Mouse (Mus musculus): ENCODE results near the gene Clptm1. TPM values are rescaled to one million over a fixed set of nuclear protein-coding genes. Genes with fewer than 3 reads are reported as not detected.

Gene Clptm1
- 42.6 to 53.9 TPM (median 51.1 TPM) in 3 replicates for total RNA-seq (2017)

- ATAC-seq (replicated peaks; ENCODE audit: insufficient number of reproducible peaks, low FRiP score, low TSS enrichment, poor library complexity, severe bottlenecking): peak; percentile 64
Measured at GRCm38 (mm10) chr7:19664955-19665841, at the start of gene Clptm1. Gene Clptm1 (minus strand): TSS chr7:19665033.

- ATAC-seq (replicated peaks; ENCODE audit: insufficient number of reproducible peaks, low FRiP score, low TSS enrichment, poor library complexity, severe bottlenecking): no peak
Measured at GRCm38 (mm10) chr7:19713598-19713997, 48.8 kb upstream of the Clptm1 start.

GRCm38 (mm10) chr7:19713196-19713595, 48.4 kb upstream of the Clptm1 start:
- no peak for ATAC-seq (replicated peaks; ENCODE audit: insufficient number of reproducible peaks, low FRiP score, low TSS enrichment, poor library complexity, severe bottlenecking)

- no peak for ATAC-seq (replicated peaks; ENCODE audit: insufficient number of reproducible peaks, low FRiP score, low TSS enrichment, poor library complexity, severe bottlenecking)
Measured at GRCm38 (mm10) chr7:19712414-19712813, 47.6 kb upstream of the Clptm1 start.

- no peak for ATAC-seq (replicated peaks; ENCODE audit: insufficient number of reproducible peaks, low FRiP score, low TSS enrichment, poor library complexity, severe bottlenecking)
Measured at GRCm38 (mm10) chr7:19710650-19711049, 45.8 kb upstream of the Clptm1 start.

DNA sequence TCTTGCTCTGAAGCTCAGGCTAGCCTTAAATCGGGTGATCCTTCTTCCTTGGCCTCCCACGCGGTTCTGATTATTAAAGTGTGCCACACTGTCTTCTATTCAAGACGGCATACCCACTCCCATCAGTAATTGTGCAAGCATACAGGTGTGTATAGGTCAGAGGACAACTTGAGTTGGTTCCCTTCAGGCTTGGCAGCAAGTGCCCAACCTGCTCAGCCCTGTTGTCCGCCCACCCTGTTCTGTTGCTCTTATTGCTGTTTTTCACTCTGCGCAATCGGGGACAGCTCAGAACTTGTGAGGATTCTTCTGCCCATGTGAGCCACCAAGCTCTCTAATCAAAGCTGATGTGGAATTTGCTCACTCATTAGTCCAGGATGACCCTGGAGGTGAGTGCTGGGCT, 40.4 kb upstream of the Clptm1 start:
- ATAC-seq (replicated peaks; ENCODE audit: insufficient number of reproducible peaks, low FRiP score, low TSS enrichment, poor library complexity, severe bottlenecking): no peak

- no peak for ATAC-seq (replicated peaks; ENCODE audit: insufficient number of reproducible peaks, low FRiP score, low TSS enrichment, poor library complexity, severe bottlenecking)
Measured at GRCm38 (mm10) chr7:19704475-19704874, 39.6 kb upstream of the Clptm1 start.

DNA sequence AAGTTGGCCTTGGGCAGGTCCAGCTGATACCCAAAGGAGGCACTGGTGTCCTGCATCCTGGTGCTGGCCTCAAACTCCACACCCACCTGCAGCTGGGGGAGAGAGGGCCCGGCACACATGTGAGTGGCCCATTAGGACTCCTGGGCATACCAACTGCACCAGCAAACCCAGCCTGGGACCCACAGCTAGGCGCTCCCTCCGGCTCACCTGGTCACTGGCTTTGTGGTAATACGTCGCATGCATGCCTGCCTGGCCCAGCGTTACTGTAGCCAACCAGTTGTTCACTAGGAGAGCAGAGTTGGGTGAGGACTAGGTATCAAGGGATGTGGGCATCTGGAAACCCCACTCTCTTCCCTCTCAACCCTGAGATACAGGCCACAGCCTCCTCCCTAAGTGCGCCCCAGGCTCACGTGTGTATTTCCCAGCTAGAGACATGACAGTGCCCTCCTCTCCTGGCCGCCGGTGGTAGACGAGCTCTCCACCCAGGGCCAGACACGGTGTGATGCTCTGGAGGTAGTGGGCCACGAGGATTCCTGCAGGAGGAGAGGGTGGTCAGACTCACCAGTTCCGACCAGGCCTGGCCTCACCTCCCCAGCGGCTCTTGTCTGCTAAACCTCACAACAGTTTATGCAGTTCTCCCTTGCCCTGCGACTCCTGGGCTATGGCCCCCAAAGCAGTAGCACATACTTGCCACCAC, 38.2 kb upstream of the Clptm1 start:
- no peak for ATAC-seq (replicated peaks; ENCODE audit: insufficient number of reproducible peaks, low FRiP score, low TSS enrichment, poor library complexity, severe bottlenecking)

- ATAC-seq (replicated peaks; ENCODE audit: insufficient number of reproducible peaks, low FRiP score, low TSS enrichment, poor library complexity, severe bottlenecking): peak; percentile 44
Measured at GRCm38 (mm10) chr7:19701069-19701761, 36.4 kb upstream of the Clptm1 start.

- no peak for ATAC-seq (replicated peaks; ENCODE audit: insufficient number of reproducible peaks, low FRiP score, low TSS enrichment, poor library complexity, severe bottlenecking)
Measured at GRCm38 (mm10) chr7:19700299-19701068, 35.7 kb upstream of the Clptm1 start.

GRCm38 (mm10) chr7:19699827-19700148, 35.0 kb upstream of the Clptm1 start:
- no peak for ATAC-seq (replicated peaks; ENCODE audit: insufficient number of reproducible peaks, low FRiP score, low TSS enrichment, poor library complexity, severe bottlenecking)

DNA sequence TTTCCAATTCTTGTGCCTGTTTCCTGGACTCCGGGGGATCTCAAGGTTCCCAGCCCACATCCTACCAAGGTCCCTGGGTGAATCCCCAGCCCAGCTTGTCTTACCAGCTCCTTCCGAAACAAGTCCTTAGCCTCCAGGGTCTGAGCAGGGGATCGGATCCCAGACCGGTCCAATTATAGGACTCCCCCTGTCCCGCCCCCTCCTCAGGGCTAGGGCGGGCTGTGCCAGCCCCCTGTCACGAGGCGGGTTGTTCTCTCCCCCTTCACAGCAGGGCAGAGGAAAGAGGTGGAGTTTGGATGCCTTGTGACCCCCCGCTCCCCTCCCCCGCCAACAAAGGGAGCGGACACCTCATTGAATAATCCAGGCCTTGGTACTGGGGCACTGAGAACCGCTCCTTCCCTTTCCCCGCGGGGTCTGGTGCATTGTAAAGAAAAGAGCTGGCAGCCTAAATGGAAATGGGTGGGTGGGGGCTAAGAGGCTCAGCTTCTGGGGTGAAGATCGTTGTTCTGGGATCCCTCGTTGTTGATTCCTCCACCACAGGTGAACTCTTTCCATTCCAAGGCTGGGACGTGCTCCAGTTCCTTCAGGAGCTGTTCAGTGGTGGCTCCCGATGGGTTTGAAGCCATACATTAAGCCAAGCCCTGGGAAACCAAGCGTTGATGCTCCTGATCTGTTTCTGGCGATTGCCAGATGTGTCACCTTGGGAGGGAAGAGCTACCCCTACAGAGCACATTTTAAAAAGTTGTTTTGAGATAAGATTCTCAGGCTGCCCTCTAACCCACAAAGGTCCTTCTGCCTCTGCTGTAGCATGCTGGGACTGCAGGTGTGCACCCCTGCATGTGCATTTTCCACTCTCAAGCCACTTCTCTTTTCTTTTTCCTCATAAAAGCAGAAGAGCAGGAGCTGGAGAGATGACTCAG, 34.3 kb upstream of the Clptm1 start, which contains the start of gene Apoe:
TSS of gene Apoe (minus strand) at position 282 of the 920 bp plus-strand sequence.
- peak; percentile 32 for ATAC-seq (replicated peaks; ENCODE audit: insufficient number of reproducible peaks, low FRiP score, low TSS enrichment, poor library complexity, severe bottlenecking)

DNA sequence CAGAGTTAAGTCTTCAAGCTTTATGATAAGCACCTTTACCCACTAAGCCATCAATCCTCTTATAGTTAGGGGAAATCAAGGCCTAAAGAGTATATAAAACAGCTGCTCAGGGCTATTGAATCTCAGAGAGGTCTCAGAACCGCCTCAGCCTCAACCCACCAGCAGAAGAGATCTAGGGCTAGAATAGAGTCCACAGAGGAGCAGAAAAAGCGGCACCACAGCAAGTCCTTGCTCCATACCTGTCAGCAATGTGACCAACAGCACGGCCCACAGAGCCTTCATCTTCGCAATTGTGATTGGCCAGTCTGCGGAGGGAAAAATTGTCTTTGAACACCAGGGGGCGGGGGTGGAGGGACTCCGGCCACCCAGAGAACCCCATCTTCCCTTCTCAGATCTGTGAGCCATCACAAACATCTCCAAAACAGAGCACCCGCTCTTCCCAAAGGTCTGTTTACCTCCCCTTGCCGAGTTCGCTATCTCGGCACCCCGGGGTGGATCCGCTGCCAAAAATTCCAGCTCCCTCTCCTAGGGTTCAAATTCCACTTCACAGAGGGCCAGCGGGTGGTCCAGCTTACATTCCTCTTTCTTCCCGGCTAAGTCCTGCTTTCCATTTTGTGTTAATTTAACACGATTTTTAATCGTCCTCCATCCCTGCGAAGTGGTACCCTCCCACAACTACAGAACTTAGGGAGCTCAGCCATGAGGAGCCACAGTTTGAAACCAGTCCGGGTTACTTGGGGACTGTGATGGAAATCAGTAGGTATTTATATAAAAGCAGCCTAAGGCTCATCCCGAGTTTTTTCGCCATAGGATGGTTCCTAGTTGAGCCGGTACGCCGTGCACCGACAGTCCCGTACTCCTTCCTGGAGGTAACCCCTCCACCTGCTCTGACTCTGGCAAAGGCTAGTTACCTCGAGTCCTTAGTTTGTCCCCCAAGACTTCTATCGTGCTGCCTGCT, 33.4 kb upstream of the Clptm1 start:
- ATAC-seq (replicated peaks; ENCODE audit: insufficient number of reproducible peaks, low FRiP score, low TSS enrichment, poor library complexity, severe bottlenecking): peak; percentile 29

DNA sequence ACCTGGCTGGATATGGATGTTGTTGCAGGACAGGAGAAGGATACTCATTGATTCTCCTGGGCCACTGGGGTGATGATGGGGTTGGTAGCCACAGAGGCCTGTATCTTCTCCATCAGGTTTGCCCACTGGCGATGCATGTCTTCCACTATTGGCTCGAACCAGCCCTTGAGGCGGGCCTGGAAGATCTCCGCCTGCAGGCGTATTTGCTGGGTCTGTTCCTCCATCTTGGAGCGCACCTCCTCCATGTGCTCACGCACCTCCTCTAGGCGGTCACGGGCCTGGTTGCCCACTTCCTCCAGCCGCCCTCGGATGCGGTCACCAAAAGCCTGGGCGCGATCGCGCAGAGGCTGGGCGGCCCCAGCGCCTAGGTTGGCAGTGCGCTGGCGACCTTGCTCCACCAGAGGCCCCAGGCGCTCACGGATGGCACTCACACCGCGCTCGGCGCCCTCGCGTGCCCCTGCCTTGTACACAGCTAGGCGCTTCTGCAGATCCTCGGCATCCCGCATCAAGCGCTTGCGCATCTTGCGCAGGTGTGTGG, 31.6 kb upstream of the Clptm1 start:
- ATAC-seq (replicated peaks; ENCODE audit: insufficient number of reproducible peaks, low FRiP score, low TSS enrichment, poor library complexity, severe bottlenecking): no peak

GRCm38 (mm10) chr7:19695881-19696280, 31.0 kb upstream of the Clptm1 start:
- no peak for ATAC-seq (replicated peaks; ENCODE audit: insufficient number of reproducible peaks, low FRiP score, low TSS enrichment, poor library complexity, severe bottlenecking)

DNA sequence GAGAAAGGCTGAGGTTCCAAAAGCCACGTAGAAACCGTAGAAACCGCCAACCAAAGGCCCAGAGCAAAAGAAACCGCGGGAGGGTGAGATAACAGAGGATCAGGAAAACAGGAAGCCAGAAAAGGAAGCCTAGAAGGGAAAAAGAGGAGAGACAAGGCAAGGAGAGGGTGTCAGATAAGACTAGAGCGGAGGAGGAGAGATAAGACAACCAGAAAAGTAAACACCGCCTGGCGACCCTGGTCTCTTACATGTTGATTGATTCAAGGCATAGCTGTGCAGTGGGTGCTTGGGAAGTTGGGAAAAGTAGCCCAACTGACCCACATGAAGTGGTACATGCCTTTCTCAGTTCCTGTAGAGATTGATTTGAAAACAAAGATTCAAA, 30.4 kb upstream of the Clptm1 start:
- ATAC-seq (replicated peaks; ENCODE audit: insufficient number of reproducible peaks, low FRiP score, low TSS enrichment, poor library complexity, severe bottlenecking): no peak
